Mouse (Mus musculus): ENCODE measurements around the gene Zfr.
"Not testable (repeated sequence)": the region's sequence is repeated elsewhere in the genome, so short reads cannot be mapped to it uniquely, and the experiment has no call there.

Gene Zfr

GRCm38 (mm10) chr15:12194817-12195735, 77.4 kb downstream of the Zfr start:
- no peak for DNase-seq (ENCODE audit: low spot score in 2 of 2)

GRCm38 (mm10) chr15:12195966-12196365, 78.3 kb downstream of the Zfr start:
- DNase-seq (ENCODE audit: low spot score in 2 of 2): no peak

GRCm38 (mm10) chr15:12196410-12197191, 79.0 kb downstream of the Zfr start:
- no peak for DNase-seq (ENCODE audit: low spot score in 2 of 2)

- no peak for DNase-seq (ENCODE audit: low spot score in 2 of 2)
Measured at GRCm38 (mm10) chr15:12197361-12197760, 79.7 kb downstream of the Zfr start.

- DNase-seq (ENCODE audit: low spot score in 2 of 2): no peak
Measured at GRCm38 (mm10) chr15:12200021-12200420, 82.4 kb downstream of the Zfr start.

GRCm38 (mm10) chr15:12201856-12202255, 84.2 kb downstream of the Zfr start:
- no peak for DNase-seq (ENCODE audit: low spot score in 2 of 2)

GRCm38 (mm10) chr15:12202456-12202855, 84.8 kb downstream of the Zfr start:
- no peak for DNase-seq (ENCODE audit: low spot score in 2 of 2)

GRCm38 (mm10) chr15:12203008-12203407, 85.4 kb downstream of the Zfr start:
- DNase-seq (ENCODE audit: low spot score in 2 of 2): not testable (repeated sequence)

- DNase-seq (ENCODE audit: low spot score in 2 of 2): no peak
Measured at GRCm38 (mm10) chr15:12203512-12204318, 86.1 kb downstream of the Zfr start.

- DNase-seq (ENCODE audit: low spot score in 2 of 2): peak; percentile 100
Measured at GRCm38 (mm10) chr15:12204319-12205159, 86.9 kb downstream of the Zfr start, which contains the start of gene Mtmr12. TSS of gene Mtmr12 (plus strand) at chr15:12205028.

- no peak for DNase-seq (ENCODE audit: low spot score in 2 of 2)
Measured at GRCm38 (mm10) chr15:12205160-12205901, 87.7 kb downstream of the Zfr start.

- no peak for DNase-seq (ENCODE audit: low spot score in 2 of 2)
Measured at GRCm38 (mm10) chr15:12205902-12206645, 88.4 kb downstream of the Zfr start.

GRCm38 (mm10) chr15:12206646-12207222, 89.1 kb downstream of the Zfr start:
- DNase-seq (ENCODE audit: low spot score in 2 of 2): no peak

- DNase-seq (ENCODE audit: low spot score in 2 of 2): no peak
Measured at GRCm38 (mm10) chr15:12207556-12208090, 90.0 kb downstream of the Zfr start.

GRCm38 (mm10) chr15:12211577-12211976, 93.9 kb downstream of the Zfr start:
- no peak for DNase-seq (ENCODE audit: low spot score in 2 of 2)

- no peak for DNase-seq (ENCODE audit: low spot score in 2 of 2)
Measured at GRCm38 (mm10) chr15:12212266-12212665, 94.6 kb downstream of the Zfr start.

- DNase-seq (ENCODE audit: low spot score in 2 of 2): no peak
Measured at GRCm38 (mm10) chr15:12214531-12215414, 97.1 kb downstream of the Zfr start.

GRCm38 (mm10) chr15:12215415-12215718, 97.7 kb downstream of the Zfr start:
- DNase-seq (ENCODE audit: low spot score in 2 of 2): no peak

Data from urinary bladder, postnatal 4 days (tissue).